Mouse (Mus musculus) brain, embryonic 14.5 days (tissue): Measurements from ENCODE around the gene Fam57b. TPM values are rescaled to one million over a fixed set of nuclear protein-coding genes. Genes with fewer than 3 reads are reported as not detected.
A peak's percentile ranks its signal among the peaks of the same experiment; 100 is the strongest.

Experiments
- DNase-seq: peaks from one replicate; pipeline ENCODE4 v3.0.0-alpha.2; 2011; ENCODE audit warnings: low read depth
- CTCF ChIP-seq: fragments of 200-500 bp; IDR thresholded peaks from 2 replicates; pipeline ENCODE4 v1.5.1; 2012; ENCODE audit warnings: inconsistent platforms, mild to moderate bottlenecking, moderate library complexity, borderline replicate concordance; ENCODE audit not compliant: insufficient read depth, insufficient read length; ENCODE audit errors: extremely low read depth
- POLR2A ChIP-seq: fragments of 200-500 bp; IDR thresholded peaks from 2 replicates; pipeline ENCODE4 v1.6.1; 2012; ENCODE audit warnings: mild to moderate bottlenecking, inconsistent platforms, borderline replicate concordance; ENCODE audit not compliant: poor library complexity, insufficient read depth, insufficient read length, severe bottlenecking; ENCODE audit errors: extremely low read depth
- polyA plus RNA-seq: library from polyadenylated mRNA; depleted of rRNA; stranded (reverse); fragments of >200 nt; gene quantifications from 2 replicates; pipeline ENCODE4 v1.2.3, GENCODE M21; 2012

The Fam57b gene
- polyA plus RNA-seq, 1 experiment = 224 TPM

- TF ChIP-seq POLR2A (no peak), CTCF (no peak)
- DNase-seq = no peak
These were observed 53.7 kb downstream of the Fam57b start for GRCm38 (mm10) chr7:126851192-126851591.

- TF ChIP-seq POLR2A (no peak), CTCF (no peak)
- DNase-seq = no peak
These were observed 56.0 kb downstream of the Fam57b start for GRCm38 (mm10) chr7:126853454-126853853.

- TF ChIP-seq CTCF (no peak), POLR2A (no peak)
- no peak for DNase-seq
These were observed 58.2 kb downstream of the Fam57b start for GRCm38 (mm10) chr7:126855641-126856040.

- TF ChIP-seq CTCF (no peak), POLR2A (no peak)
- DNase-seq = no peak
These were observed 59.4 kb downstream of the Fam57b start for GRCm38 (mm10) chr7:126856741-126857420.

GRCm38 (mm10) chr7:126860987-126861386 is 63.5 kb downstream of the Fam57b start:
- TF ChIP-seq POLR2A (no peak), CTCF (no peak)
- no peak for DNase-seq

- TF ChIP-seq CTCF (no peak), POLR2A (peak; percentile 57; the same call in 1 of the 2 replicates)
- DNase-seq = peak; percentile 98
These were observed 64.1 kb downstream of the Fam57b start, which contains the start of gene Hirip3 for GRCm38 (mm10) chr7:126861429-126862130. Gene Hirip3, plus strand, starts transcription at chr7:126861972.

GRCm38 (mm10) chr7:126862147-126862784 is 64.8 kb downstream of the Fam57b start, which contains the start of gene Ino80e:
Gene Ino80e, minus strand, starts transcription at chr7:126862377.
- DNase-seq = peak; percentile 98

GRCm38 (mm10) chr7:126863791-126864190 is 66.3 kb downstream of the Fam57b start:
- TF ChIP-seq CTCF = no peak
- no peak for TF ChIP-seq POLR2A
- DNase-seq = no peak

More at GRCm38 (mm10) chr7:126862147-126862784, 64.8 kb downstream of the Fam57b start, which contains the start of gene Ino80e:
- peak; percentile 35; the same call in 1 of the 2 replicates for TF ChIP-seq POLR2A
- no peak for TF ChIP-seq CTCF

GRCm38 (mm10) chr7:126867534-126867933 is 70.1 kb downstream of the Fam57b start:
- TF ChIP-seq CTCF (no peak), POLR2A (no peak)
- no peak for DNase-seq

- no peak for DNase-seq
- TF ChIP-seq CTCF (no peak), POLR2A (no peak)
These were observed 70.5 kb downstream of the Fam57b start for GRCm38 (mm10) chr7:126868003-126868402.

GRCm38 (mm10) chr7:126869780-126870519 is 72.5 kb downstream of the Fam57b start:
- DNase-seq = no peak
- TF ChIP-seq CTCF (no peak), POLR2A (no peak)

GRCm38 (mm10) chr7:126870520-126870891 is 73.0 kb downstream of the Fam57b start:
- no peak for TF ChIP-seq CTCF
- no peak for DNase-seq
